Mouse (Mus musculus): ENCODE measurements at regions not wholly inside any gene's neighbourhood (a gene's known extent, or its start where the extent isn't known, plus 50 kb on each side); places are given as distances from the start of the nearest gene placed in this dataset.

GRCm38 (mm10) chr12:59834809-59835208 is 615.3 kb upstream of the Fbxo33 start:
- no peak for DNase-seq (ENCODE audit: low read depth, low spot score)

- DNase-seq (ENCODE audit: low read depth, low spot score), result no peak
These were observed 603.4 kb upstream of the Fbxo33 start for GRCm38 (mm10) chr12:59822918-59823317.

DNA sequence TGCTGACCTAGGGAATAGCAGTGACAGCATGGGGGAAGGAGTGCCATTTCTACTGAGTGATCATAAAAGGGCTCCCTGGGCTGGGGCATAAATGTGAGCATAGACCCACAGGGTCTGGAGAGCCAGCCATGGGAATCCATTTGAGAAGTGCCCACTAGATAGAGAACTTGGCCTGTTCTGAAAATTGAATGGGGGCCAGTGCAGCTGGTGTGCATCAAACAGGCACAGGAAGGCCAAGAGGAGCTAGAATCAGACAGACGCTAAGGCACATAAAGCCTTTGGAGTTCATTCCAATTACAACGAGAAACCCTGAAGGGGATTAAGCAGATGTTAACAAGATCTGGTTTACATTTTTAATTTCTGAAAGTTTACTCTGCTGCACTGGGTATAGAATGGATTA is 602.9 kb upstream of the Fbxo33 start:
- no peak for DNase-seq (ENCODE audit: low read depth, low spot score)

DNA sequence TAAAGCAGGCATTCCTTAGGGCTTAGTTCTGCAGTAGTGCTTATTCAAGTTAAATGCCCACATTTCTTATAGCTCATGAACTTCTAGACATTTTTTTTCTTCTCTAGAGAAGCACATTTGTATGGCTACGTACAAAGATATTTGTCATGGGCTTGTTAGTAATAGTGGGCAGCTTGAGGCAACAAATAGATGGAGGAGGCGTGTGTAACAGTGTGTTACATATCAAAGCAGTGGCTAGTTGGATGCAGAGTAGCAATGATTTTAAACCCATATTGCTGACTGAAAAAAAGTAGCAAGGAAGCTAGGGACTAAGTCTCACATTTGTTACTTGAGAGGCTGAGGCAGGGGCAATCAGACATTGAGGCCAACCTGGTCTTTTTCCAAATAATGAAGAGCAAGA is 602.2 kb upstream of the Fbxo33 start:
- no peak for DNase-seq (ENCODE audit: low read depth, low spot score)

DNA sequence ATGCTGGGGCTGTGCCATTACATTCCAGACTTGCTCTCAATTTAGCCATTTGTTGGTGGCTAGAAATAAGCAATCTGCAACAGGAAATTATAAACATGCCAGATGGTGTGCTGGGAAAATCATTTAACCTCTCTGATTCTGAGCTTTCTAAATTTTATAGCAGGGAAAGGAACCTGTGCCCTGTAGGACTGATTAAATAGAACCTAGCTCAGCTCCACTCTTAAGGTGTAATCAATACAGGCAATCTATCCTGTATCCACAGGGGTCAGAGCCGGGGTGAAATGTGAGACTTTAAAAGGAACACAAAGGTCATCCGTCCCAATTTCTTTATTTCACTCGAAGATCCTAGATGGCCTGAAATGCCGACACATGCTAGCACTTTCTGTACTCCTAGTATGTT is 596.4 kb upstream of the Fbxo33 start:
- DNase-seq (ENCODE audit: low read depth, low spot score), result no peak

GRCm38 (mm10) chr12:59814356-59814755 is 594.8 kb upstream of the Fbxo33 start:
- no peak for DNase-seq (ENCODE audit: low read depth, low spot score)

DNA sequence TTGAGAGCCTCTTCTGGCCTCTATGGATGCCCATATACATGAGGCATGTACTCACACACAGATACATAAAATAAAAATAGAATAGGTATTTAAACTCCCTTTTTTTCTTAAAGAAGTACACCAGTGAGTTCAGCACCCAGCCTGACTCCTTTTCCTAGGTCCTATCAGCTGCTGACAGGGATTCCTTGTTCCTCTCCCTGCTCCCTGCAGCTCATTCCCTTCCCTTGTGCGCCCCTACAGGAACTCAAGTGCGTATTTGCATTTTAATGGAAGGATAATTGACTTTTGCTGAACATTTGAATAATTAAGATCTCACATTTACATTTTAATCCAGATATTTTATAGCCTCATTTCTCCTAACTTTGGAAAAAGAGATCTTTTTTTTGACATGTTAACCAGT is 589.7 kb upstream of the Fbxo33 start:
- no peak for DNase-seq (ENCODE audit: low read depth, low spot score)

DNA sequence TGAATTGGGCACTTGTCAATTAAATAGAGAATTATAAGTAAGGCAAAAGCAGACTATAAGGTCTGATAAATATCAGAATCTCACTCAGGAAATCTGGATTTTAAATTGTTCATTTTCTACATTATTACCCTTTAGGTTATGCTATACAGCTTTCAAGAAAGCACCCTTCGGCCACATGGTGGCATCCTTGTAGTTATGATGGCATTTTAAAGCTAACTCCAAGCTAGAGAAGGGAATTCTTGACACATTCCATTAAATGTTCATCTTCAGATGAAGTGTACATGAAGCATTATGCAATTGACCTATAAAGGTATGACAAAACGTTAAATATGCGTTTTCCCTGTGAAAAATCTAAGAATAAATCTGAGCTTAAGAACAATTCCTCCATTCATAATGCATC is 578.5 kb upstream of the Fbxo33 start:
- no peak for DNase-seq (ENCODE audit: low read depth, low spot score)

- DNase-seq (ENCODE audit: low read depth, low spot score), result no peak
These were observed 571.9 kb upstream of the Fbxo33 start for GRCm38 (mm10) chr12:59791473-59791872.

DNA sequence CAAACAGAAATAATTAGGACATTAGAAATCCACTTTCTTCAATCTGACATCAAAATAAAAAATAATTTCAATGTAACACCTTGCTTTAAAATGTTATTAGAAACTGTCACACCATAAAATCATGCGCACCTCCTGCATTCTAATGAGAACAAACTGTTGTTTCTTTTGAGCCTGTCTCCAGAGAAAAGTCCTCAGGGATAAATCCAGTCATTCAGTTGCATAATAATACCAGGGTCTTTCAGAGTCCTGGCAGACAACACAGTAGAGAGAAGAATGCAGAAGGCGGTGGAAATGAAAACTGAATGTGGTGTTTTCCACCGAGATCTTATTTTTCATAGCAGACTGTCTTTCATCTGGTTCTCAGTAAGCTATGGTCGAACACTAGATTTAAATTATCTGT is 567.3 kb upstream of the Fbxo33 start:
- no peak for DNase-seq (ENCODE audit: low read depth, low spot score)

- no peak for DNase-seq (ENCODE audit: low read depth, low spot score)
These were observed 551.5 kb upstream of the Fbxo33 start for GRCm38 (mm10) chr12:59770980-59771379.

DNA sequence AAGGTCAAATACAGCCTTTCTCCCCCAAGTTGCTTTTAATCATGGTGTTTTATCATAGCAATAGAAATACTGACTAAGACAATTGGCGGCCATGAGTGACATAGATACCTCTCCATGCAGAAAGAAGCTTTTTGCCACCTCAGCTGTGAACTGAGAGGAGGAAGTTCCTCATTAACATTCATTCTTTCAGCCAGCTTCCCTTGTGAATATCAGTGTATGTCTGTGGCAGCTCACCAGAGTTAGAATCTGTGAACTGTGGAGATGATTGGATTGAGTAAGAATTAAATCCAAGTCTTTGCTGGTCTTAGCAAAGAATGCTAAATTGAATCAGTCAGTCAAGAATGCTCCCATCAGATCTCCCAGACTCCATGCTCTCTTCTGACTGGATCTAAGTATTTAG is 542.7 kb upstream of the Fbxo33 start:
- DNase-seq (ENCODE audit: low read depth, low spot score), result no peak

GRCm38 (mm10) chr12:59744768-59745167 is 525.2 kb upstream of the Fbxo33 start:
- no peak for DNase-seq (ENCODE audit: low read depth, low spot score)

DNA sequence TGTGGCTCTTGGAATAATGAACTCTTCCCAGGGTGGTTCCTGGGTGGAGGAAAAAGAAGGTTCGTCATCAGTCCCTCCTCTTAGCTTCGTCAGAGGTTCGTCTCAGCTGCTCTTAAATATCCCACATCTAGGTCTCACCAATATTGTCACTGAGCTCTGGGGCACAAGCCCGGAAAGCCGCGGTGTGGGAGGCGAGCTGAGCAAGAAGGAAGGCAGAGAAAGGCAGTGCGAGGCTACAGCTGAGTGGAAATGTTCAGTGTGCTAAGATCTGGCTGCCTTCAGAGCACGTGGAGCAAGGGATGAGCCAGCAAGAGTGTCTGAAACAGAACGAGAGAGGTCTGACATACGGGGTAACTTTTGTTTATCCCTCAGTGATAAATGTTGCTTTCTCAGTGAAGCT is 523.7 kb upstream of the Fbxo33 start:
- DNase-seq (ENCODE audit: low read depth, low spot score), result no peak

- DNase-seq (ENCODE audit: low read depth, low spot score), result no peak
These were observed 505.4 kb upstream of the Fbxo33 start for GRCm38 (mm10) chr12:59724951-59725350.

- no peak for DNase-seq (ENCODE audit: low read depth, low spot score)
These were observed 503.1 kb upstream of the Fbxo33 start for GRCm38 (mm10) chr12:59722471-59723182.

GRCm38 (mm10) chr12:59713216-59713615 is 493.7 kb upstream of the Fbxo33 start:
- DNase-seq (ENCODE audit: low read depth, low spot score), result no peak

- DNase-seq (ENCODE audit: low read depth, low spot score), result no peak
These were observed 463.7 kb upstream of the Fbxo33 start for GRCm38 (mm10) chr12:59683235-59683634.

- DNase-seq (ENCODE audit: low read depth, low spot score), result no peak
These were observed 443.6 kb upstream of the Fbxo33 start for GRCm38 (mm10) chr12:59663161-59663560.

DNA sequence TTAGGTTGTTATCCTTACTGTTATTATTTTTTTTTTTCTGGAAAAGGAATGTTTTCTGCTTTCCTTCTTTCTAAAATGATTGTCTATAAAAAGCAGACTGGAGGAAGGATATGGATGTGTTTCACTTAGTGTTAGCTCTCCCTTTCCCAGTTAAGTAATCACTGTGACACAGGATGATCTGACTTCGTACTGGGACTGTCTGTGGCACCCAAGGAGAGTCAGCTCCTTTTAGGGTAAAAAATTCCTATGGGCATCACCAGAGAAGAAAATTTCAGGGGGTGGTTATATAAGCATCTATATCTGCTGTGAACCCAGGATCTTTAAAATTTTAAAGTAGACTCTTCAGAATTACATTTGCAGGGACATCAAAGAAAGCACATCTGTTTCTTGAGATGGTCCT is 411.2 kb upstream of the Fbxo33 start:
- DNase-seq (ENCODE audit: low read depth, low spot score), result no peak

DNA sequence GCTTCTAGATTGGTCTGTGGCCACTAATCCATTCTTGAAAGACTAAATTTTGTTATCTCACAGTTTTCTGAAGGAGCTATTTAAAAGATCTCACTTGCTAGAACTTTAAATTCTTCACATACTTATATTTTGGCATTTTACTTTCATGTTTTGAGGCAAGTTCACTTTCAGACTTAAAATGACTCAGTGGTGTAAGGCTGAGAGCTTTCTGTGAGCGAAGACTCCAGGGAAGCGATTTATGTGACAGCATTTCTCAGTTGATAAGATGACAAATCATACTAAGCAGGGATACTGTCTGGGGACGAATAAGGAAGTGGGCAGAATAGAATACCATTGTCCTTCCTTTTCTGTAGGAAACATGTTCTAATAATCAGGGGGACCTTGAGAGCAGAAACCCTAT is 403.6 kb upstream of the Fbxo33 start:
- no peak for DNase-seq (ENCODE audit: low read depth, low spot score)

DNA sequence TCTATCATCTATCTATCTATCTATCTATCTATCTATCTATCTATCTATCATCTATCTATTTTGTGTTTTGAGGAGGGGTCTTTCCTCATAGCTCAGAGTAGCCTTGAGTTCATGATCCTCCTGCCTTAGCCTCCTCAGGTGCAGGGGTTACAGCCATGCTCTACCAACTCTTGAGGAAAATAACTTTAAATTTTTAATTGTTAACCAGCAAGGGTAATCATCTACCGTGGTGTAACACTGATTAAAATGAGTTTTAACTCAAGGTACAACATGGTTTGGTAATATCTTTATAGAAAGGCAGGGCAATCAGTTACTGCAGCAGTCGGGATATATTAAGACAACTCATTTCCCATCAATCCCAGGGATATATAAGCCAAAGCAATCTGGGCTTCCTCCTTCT is 401.6 kb upstream of the Fbxo33 start:
- DNase-seq (ENCODE audit: low read depth, low spot score), result no peak

GRCm38 (mm10) chr12:59620340-59620739 is 400.8 kb upstream of the Fbxo33 start:
- no peak for DNase-seq (ENCODE audit: low read depth, low spot score)

DNA sequence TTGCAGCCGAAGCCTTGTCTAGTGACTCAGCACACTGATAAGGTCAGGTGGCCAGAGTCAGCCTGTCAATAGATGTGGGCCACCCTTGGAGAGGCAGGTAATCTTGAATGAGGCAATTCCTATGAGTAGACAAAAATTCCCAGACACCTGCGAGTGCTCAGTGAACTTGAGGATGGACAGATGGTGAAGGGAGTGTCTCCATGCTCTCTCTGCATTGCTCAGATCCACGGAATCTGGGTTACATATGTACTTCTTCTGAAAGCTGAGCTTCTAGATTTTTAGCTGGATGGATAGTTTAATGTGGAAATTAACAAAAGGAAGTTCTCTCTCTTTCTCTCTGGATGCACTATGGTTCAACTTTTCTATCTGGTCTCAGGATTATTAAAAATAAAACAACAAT is 396.6 kb upstream of the Fbxo33 start:
- DNase-seq (ENCODE audit: low read depth, low spot score), result no peak

All from retina, adult 2 months (tissue).